Mouse (Mus musculus): Measurements from ENCODE around the gene Kcp. TPM values are rescaled to one million over a fixed set of nuclear protein-coding genes. Genes with fewer than 3 reads are reported as not detected.

Kcp gene
- polyA plus RNA-seq, 1 experiment from 2014 or later, result 14.1 TPM

DNA sequence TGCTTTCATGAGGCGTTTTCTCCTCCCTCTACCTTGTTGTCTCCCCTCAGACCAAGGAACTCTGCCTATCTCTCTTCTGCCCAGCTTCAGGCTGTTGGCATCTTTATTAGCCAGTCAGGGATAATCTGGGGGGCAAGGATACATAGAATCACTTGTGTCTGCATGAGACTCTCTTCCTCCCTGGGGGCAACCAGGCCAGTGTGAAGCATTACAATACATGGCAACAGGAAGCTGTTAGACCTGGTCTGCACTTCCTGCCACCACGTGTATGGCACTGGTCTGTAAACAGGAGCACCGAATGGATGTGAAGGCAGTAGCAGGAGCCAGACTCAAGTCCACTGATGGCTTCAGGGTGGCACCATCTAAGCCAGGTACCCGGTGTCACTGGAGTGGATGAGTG lies 22.3 kb upstream of the Kcp start:
- peaks cover 29% of the 10 kb centered on the region for H3K4me1 ChIP-seq
- no peak overlapping the region for H3K9ac ChIP-seq
- H3K4me3 ChIP-seq, result no peak overlapping the region
- no peak overlapping the region for H3K27ac ChIP-seq
- H3K4me2 ChIP-seq, result no peak overlapping the region
- 51% methylated on average over 4 of the region's 4 CpGs for WGBS
- no peaks in the 10 kb centered on the region for H3K9me3 ChIP-seq
- no peak for ATAC-seq (ENCODE audit: borderline replicate concordance, extremely low read depth, low FRiP score, low TSS enrichment)
- no peaks in the 10 kb centered on the region for H3K36me3 ChIP-seq
- peaks cover 50% of the 10 kb centered on the region for H3K27me3 ChIP-seq

DNA sequence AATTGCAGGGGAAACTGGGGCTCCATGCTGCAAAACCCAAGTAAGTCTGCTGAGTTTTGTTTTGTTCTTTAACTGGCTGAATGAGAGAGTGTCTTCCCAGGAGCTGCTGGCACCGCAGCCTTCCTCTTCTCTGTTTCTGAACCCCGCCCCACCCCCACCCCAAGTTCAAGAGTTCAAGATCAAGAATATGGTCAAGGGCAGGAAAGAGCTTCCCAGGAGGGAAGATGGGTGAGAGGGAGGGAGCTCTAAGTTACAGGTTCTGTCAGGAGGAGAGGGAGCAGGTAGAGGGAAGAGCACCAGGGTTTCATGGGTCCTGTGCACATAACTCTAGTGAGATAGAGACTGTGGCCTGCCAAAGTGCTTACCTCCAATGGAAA lies 21.7 kb upstream of the Kcp start:
- 28% methylated on average over 2 of the region's 2 CpGs for WGBS
- Histone ChIP-seq H3K4me2 (peak overlapping the region; percentile 20; the same call in 1 of the 2 replicates), H3K27ac (no peak overlapping the region), H3K4me3 (no peak overlapping the region), H3K9me3 (no peaks in the 10 kb centered on the region), H3K36me3 (no peaks in the 10 kb centered on the region), H3K9ac (no peak overlapping the region), H3K4me1 (peaks cover 30% of the 10 kb centered on the region), H3K27me3 (peaks cover 50% of the 10 kb centered on the region)
- ATAC-seq (ENCODE audit: borderline replicate concordance, extremely low read depth, low FRiP score, low TSS enrichment), result no peak

DNA sequence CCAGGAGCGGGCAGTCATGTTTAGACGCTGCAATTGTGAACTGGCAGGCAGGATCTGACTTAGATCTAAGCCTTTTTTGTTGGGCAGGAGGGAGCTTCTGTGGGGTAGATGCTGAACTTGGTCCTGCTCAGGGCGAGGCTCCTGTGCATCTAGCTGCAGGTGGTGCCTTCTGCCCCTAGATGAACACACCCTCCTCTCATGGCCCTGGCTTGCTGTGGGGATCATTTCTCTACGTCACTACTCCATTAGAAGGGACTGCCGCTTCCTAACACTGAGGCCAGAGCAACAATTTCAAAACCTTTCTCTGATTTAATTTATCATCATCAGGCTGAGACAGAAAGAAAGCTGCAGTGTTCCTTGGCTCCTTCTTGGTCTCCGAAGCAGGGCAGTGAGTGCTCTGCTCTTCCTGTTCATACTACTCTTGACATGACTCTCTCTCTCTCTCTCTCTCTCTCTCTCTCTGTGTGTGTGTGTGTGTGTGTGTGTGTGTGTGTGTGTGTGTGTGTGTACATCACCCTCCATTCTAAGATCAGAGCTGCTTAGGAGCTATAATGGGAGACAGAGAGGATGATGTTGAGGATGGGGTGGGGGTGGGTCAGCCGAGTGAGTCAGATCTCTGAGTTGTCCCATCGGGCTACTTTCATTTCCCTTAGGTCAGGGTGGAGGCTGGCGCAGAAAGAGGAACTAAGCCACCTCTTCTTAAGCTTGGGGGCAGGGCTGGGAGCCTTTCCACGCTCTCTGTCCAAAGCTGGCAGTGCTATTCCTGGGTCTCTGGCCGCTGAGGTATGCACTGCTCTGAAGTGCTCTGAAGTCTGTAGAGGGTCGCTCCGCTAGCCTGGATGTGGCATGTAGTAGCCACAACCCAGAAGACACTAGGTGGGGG lies 21.1 kb upstream of the Kcp start:
- Histone ChIP-seq H3K4me3 (no peak overlapping the region), H3K9ac (no peak overlapping the region), H3K4me1 (peaks cover 34% of the 10 kb centered on the region), H3K4me2 (peak overlapping the region; percentile 20; the same call in 1 of the 2 replicates), H3K27ac (no peak overlapping the region), H3K27me3 (peaks cover 53% of the 10 kb centered on the region), H3K9me3 (no peaks in the 10 kb centered on the region), H3K36me3 (no peaks in the 10 kb centered on the region)
- no peak for ATAC-seq (ENCODE audit: borderline replicate concordance, extremely low read depth, low FRiP score, low TSS enrichment)
- 17% methylated on average over 13 of the region's 13 CpGs for WGBS

DNA sequence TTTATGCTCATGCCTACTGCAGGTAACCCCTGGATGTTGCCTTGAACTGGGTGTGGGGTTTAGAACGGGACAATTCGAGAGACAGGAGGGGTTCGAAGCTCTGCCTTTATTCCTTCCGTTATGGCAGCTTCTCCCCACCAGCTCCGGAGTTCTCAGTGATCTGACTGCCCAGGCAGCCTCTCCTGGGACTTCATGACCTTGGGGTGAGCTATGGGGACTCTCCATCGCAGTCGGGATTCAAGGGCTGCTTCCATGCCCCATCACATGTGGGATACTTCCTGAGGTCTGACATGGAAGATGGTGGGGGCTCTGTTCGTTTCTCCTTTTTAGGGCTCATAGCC lies 20.4 kb upstream of the Kcp start:
- Histone ChIP-seq H3K9ac (no peak overlapping the region), H3K4me3 (peak overlapping the region; percentile 56), H3K4me1 (peaks cover 34% of the 10 kb centered on the region), H3K36me3 (no peaks in the 10 kb centered on the region), H3K4me2 (peak overlapping the region; percentile 99), H3K9me3 (no peaks in the 10 kb centered on the region), H3K27me3 (peaks cover 53% of the 10 kb centered on the region), H3K27ac (no peak overlapping the region)
- WGBS, result 14% methylated on average over 8 of the region's 8 CpGs
- ATAC-seq (ENCODE audit: borderline replicate concordance, extremely low read depth, low FRiP score, low TSS enrichment), result no peak

DNA sequence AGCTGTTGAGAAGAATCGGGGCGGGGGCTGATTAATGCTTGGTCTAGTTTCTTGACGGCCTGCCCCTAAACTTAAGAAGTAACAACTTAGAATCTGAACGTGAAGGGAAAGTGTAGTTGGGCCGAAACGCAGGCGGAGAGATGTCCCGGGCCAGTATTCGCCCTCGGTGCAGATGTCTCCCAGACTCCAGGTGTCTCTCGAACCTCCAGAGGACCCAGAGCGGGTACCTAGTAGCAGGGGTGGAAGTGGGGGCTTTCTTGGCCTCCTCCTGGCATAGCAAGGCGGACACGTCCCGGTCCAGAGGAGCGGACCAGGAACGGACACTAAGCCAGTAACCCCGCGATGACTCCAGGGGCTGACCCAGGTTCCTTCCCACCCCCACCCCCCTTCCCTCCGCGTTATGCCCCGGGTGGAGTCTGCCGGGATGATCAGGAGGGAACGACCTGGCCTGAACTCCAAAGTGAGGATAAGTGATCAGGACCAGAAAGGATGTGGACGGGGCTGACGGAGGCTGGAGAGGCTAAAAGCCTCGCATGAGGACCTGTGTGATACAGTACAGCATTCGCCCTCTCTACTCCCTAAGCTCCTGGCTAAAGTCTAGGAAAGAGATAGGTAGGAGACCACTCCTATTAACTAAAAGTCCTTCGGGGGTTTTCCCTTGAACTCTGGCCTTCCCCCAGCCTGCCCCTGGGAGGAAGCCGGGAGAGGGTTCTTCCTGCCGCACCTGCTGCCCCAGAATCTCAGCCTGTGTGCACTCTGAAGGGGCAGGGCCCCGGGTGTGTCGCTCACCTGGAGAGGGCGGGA lies 19.8 kb upstream of the Kcp start:
- Histone ChIP-seq H3K4me1 (peaks cover 34% of the 10 kb centered on the region), H3K4me3 (peak overlapping the region; percentile 56), H3K27ac (no peak overlapping the region), H3K9ac (no peak overlapping the region), H3K4me2 (peak overlapping the region; percentile 99), H3K36me3 (no peaks in the 10 kb centered on the region), H3K27me3 (peaks cover 53% of the 10 kb centered on the region), H3K9me3 (no peaks in the 10 kb centered on the region)
- no peak for ATAC-seq (ENCODE audit: borderline replicate concordance, extremely low read depth, low FRiP score, low TSS enrichment)
- 4% methylated on average over 34 of the region's 34 CpGs for WGBS

DNA sequence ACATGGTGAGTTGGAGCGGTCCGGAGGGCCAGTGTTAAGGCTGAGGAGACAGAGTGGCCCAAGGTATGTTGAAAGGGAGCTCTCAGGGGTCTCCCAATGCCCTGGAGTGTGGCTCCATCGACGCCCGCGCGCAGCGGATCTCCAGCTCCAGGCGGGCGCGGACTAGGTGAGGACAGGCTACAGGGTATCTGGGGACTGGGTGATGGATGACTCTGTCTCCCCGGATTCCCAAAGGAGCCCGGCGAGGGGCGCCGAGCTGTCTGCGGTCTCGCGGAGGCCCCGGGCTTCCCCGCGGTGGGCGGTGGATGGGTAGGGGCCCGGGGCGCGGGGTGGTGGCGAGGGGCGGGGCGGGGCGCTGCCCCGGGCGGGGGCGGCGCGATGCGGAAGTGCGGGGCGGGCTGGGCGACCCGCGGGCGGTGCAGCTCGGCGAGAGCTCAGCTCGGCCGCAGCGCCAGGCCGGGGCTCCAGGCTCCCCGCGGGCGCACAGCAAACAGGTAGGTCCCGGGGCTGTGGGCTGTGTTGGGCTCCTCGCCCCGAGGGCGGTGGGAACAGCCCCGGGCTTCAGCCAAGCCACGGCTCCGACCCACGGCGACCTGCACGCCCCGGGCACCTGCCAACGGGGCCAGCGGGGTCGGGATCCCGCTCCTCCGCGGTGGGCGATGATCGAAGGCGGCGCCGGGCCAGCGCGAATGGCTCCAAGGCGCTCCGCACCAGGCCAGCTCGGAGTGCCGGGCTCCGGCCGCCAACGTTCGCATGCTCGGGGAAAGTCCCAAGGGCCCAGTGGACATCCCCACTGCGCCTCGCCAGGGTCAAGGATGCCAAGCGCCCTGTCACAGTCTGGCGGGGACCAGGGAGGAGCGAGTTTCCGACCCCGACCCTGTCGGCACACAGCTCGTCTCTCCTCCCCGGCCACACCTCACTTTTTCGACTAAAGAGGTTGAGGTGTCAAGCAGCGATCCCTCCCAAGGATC lies 18.8 kb upstream of the Kcp start, which contains the start of gene Irf5:
TSS of gene Irf5 (plus strand) at position 345 of the 971 bp plus-strand sequence.
- WGBS, result under 1% methylated on average over 73 of the region's 96 CpGs
- Histone ChIP-seq H3K4me2 (peak within 1 kb of the TSS; percentile 99), H3K4me3 (peak within 1 kb of the TSS; percentile 56), H3K36me3 (no peaks in the 10 kb centered on the region), H3K9ac (peak within 1 kb of the TSS; percentile 40), H3K9me3 (no peaks in the 10 kb centered on the region), H3K27me3 (peaks cover 53% of the 10 kb centered on the region), H3K27ac (no peak within 1 kb of the TSS), H3K4me1 (peaks cover 34% of the 10 kb centered on the region)
- peak; percentile 36; the same call in 1 of the 2 replicates for ATAC-seq (ENCODE audit: borderline replicate concordance, extremely low read depth, low FRiP score, low TSS enrichment)

DNA sequence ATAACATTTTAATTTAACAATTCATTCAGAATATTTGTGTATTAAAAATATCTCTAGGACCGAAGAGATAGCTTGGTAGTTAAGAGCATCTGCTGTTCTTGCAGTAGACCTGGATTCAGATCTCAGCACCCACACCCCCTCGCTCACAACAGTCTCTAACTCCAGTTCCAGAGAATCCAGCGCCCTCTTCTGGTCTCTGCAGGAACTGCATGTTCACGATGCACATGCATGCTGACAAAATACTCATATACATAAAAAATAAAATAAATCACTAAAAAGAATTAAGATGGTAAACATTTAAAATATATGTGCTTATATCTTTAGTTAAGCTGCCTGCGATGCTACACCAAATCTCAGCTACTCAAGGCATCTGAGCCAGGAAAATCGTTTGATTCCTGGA lies 17.5 kb upstream of the Kcp start:
- ATAC-seq (ENCODE audit: borderline replicate concordance, extremely low read depth, low FRiP score, low TSS enrichment), result no peak
- no peaks in the 10 kb centered on the region for H3K9me3 ChIP-seq
- no peak overlapping the region for H3K9ac ChIP-seq
- WGBS, result 75% methylated on average over 6 of the region's 6 CpGs
- H3K27ac ChIP-seq, result no peak overlapping the region
- H3K4me1 ChIP-seq, result peaks cover 34% of the 10 kb centered on the region
- H3K4me3 ChIP-seq, result no peak overlapping the region
- no peak overlapping the region for H3K4me2 ChIP-seq
- H3K36me3 ChIP-seq, result no peaks in the 10 kb centered on the region
- peaks cover 51% of the 10 kb centered on the region for H3K27me3 ChIP-seq

DNA sequence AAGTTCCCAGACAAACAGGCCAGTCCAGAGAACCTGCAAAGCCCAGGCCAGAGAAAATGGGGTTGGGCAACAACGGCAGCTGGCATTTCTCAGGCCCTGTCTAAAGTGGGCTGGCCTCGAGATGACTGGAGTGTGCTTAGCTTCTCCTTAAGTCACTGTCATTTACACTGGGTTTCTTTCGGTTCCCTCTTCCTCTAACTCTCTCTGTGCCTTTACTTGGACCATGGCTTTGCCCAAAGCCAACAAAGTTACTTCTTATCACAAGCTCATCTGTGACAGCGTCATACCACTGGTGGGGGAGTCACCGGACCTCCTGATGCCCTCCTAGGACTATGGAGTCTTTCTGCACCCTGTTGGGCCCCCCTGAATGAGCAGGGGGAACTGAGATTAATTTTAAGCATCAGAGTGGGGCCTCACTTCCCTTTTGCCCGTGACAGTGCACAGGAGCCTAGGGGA lies 16.3 kb upstream of the Kcp start:
- no peak overlapping the region for H3K9ac ChIP-seq
- ATAC-seq (ENCODE audit: borderline replicate concordance, extremely low read depth, low FRiP score, low TSS enrichment), result peak; percentile 36; the same call in 1 of the 2 replicates
- peaks cover 31% of the 10 kb centered on the region for H3K4me1 ChIP-seq
- H3K4me3 ChIP-seq, result no peak overlapping the region
- H3K4me2 ChIP-seq, result no peak overlapping the region
- H3K36me3 ChIP-seq, result no peaks in the 10 kb centered on the region
- H3K27ac ChIP-seq, result no peak overlapping the region
- no peaks in the 10 kb centered on the region for H3K9me3 ChIP-seq
- 31% methylated on average over 6 of the region's 6 CpGs for WGBS
- peaks cover 39% of the 10 kb centered on the region for H3K27me3 ChIP-seq

DNA sequence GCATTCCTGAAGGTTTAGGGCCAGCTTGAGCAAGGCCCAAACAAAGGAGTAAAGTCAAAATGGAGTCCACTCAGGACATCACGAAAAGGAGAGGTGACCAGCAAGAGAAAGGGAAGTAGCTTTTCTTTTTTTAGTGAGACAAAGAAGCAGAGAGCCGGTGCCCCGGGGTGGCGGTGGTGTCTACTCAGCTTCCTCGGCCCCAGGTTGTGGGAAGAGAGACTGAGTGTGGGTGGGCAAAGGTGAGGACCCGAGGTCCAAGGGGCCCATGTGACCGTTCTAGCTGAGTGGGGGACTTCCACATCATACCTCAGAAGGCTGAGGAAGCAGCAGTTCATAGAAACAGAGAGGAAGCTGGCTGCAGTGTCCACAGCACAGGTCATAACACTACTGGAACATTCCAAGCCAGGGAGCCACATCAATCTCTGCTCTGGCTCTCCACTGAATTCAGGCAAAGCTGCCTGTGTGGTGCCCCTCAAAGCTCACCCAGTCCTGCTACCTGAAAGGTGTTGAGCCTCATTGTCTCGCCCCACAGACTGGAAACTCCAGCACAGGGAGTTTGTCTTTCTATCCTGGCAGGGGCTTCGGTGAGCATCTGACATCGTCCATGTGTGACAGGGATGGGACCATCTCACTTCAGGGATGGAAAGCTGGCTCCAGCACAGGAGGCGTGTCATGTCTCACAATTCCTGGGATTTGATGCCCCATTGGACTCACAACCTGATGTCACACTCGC lies 15.7 kb upstream of the Kcp start:
- WGBS, result 62% methylated on average over 12 of the region's 12 CpGs
- no peaks in the 10 kb centered on the region for H3K36me3 ChIP-seq
- no peak overlapping the region for H3K9ac ChIP-seq
- H3K9me3 ChIP-seq, result no peaks in the 10 kb centered on the region
- no peak overlapping the region for H3K4me3 ChIP-seq
- H3K4me2 ChIP-seq, result no peak overlapping the region
- ATAC-seq (ENCODE audit: borderline replicate concordance, extremely low read depth, low FRiP score, low TSS enrichment), result no peak
- peaks cover 30% of the 10 kb centered on the region for H3K4me1 ChIP-seq
- no peak overlapping the region for H3K27ac ChIP-seq
- peaks cover 34% of the 10 kb centered on the region for H3K27me3 ChIP-seq

DNA sequence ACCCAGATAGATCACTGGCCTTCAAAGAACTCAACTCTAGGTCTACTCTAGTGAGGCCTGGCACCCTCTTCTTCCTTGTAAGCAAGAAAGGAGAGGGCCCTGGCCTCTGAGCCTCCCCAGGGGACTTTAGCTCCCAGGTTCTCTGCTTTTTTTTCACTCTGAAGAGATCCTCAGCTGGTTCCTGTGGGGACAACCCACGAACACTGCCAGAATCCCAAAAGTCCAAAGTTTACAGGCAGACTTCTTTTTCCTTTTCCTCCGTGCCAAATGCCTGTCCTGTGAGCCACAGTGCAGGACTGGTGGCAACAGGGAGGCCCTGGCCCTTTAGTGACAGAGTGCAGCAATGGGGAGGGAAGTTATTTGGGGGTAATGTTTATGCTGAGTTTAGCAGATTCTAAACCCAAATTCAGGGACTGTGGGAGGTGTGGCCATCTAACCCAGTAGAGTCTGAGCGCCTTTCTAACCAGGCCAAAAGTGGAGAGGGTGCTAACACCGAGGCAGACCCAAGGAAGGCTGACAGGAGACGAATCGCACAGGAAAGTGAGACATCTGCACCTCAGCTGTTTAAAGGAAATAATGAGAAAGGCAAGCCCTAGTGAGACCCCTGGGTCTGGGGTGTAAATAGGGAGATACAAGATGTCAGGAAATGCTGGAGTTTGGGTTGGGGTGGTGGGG lies 15.0 kb upstream of the Kcp start:
- Histone ChIP-seq H3K36me3 (no peaks in the 10 kb centered on the region), H3K4me3 (no peak overlapping the region), H3K9ac (no peak overlapping the region), H3K4me2 (no peak overlapping the region), H3K9me3 (no peaks in the 10 kb centered on the region), H3K4me1 (peaks cover 23% of the 10 kb centered on the region), H3K27me3 (peaks cover 27% of the 10 kb centered on the region), H3K27ac (no peak overlapping the region)
- ATAC-seq (ENCODE audit: borderline replicate concordance, extremely low read depth, low FRiP score, low TSS enrichment), result no peak
- WGBS, result 57% methylated on average over 6 of the region's 6 CpGs
